Mouse (Mus musculus): ENCODE measurements around the gene Gse1. TPM values are rescaled to one million over a fixed set of nuclear protein-coding genes. Genes with fewer than 3 reads are reported as not detected.

The Gse1 gene
- total RNA-seq, 4 experiments from 2014 or later, result 30.7 to 64.5 (median 48.4) TPM

- DNase-seq, result no peak
Measured at GRCm38 (mm10) chr8:120243916-120244451, 15.7 kb downstream of the Gse1 start.

GRCm38 (mm10) chr8:120244553-120244952 is 16.3 kb downstream of the Gse1 start:
- no peak for DNase-seq

- DNase-seq, result no peak
Measured at GRCm38 (mm10) chr8:120247618-120248017, 19.4 kb downstream of the Gse1 start.

- DNase-seq, result no peak
Measured at GRCm38 (mm10) chr8:120248031-120248430, 19.8 kb downstream of the Gse1 start.

DNA sequence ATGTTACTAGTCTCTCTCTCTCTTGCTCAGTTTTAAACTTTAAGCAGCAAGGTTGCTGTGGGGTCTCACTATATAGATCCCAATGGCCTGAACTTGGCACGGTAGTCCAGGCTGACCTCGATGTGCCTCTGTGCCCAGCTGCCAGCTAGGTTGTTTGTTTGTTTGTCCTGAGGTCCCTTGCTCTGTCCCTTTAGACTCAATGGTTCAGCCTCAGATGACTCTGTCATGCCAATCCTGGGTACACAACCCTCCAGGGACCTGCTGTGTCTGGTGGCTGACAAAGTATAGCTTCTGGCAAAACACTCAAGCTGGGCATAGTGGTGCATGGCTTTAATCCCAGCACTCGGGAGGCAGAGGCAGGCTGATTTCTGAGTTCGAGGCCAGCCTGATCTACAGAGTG is 20.2 kb downstream of the Gse1 start:
- no peak for DNase-seq

DNA sequence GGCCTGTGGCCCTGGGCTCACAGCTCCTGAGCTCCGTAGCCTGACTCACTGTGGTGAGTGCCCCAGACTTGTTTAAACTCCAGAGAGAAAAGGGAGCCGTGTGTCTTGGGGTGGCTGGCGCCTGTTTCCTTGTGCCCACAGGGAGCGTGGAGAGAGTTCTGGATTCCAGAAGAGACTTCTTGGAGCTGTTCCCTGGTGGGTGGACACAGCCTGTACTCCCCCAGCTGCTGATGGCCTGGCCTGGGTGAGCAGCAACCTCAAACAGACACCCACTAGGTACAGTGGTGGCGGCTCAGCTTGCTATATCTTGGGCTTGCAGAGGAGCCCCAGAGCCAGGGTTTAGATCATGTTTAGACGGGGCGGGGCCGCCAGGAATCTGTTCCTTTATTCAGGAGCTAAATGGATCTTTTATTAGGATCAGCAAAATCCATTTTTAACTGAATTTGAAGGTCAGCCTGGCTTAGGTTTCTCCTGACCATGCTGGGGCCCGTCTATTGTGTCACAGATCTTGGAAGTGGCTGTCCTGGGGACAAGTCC is 21.6 kb downstream of the Gse1 start:
- no peak for DNase-seq

- no peak for DNase-seq
Measured at GRCm38 (mm10) chr8:120250750-120251410, 22.6 kb downstream of the Gse1 start.

- DNase-seq, result no peak
Measured at GRCm38 (mm10) chr8:120251411-120252035, 23.3 kb downstream of the Gse1 start.

DNA sequence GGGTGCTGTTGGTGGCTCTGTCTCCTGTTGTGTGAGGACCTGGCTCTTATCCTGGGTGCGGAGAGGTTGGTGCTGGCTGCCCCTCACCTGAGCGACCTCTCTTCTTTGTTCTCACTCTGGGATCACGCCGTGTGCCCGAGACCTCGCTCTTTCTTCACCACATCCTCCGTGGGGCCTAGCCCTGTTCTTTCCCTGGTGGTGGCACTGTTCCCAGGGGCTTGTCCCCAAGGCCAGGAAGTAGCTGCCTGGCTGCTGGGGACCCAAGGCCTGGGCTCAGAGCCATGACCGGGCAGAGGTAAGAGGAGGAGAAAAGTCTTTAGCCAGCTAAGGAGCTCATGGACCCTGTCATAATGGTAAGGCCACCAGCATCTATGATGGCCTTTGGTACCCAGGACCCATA is 25.4 kb downstream of the Gse1 start:
- DNase-seq, result no peak

- no peak for DNase-seq
Measured at GRCm38 (mm10) chr8:120255406-120255987, 27.2 kb downstream of the Gse1 start.

DNA sequence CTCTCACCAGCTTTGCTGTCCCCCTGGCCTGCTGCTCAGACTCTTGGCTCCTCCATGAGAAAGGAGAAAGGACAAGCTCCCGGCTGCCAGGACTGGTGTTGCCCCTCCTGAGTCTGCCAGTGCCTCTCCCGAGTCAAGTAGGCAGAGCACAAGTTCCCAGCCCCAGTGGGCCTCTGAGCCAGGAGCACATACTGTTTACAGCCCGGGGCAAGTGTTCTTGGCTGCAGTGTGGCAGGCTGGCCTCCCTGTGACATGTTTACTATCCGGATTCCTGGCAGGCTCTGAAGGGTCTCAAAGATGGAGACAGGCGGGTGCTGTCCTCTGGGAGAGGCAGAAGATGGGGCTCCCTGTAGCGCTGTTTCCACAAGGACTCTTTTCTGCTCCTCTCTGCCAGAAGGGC is 28.7 kb downstream of the Gse1 start:
- DNase-seq, result no peak

- DNase-seq, result no peak
Measured at GRCm38 (mm10) chr8:120259206-120259605, 30.9 kb downstream of the Gse1 start.

DNA sequence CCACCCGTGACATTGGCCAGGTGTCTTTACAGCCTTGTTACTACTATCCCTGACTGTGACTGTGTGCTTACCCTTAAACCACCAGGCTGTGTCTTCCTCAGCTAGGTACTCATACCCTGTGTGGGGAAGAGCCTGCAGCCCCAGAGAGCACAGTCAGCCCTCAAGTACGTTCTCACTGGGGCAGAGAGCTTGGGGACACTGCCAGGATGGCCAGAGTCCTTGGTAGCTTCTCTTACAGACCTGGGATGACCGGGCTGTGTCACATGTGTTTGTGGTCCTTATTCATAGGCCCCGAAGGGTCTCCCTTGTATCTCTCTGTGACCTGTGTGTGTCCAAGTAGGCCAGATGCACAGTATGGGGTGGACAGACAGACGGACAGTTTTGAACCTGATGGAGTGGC is 32.4 kb downstream of the Gse1 start:
- no peak for DNase-seq

DNA sequence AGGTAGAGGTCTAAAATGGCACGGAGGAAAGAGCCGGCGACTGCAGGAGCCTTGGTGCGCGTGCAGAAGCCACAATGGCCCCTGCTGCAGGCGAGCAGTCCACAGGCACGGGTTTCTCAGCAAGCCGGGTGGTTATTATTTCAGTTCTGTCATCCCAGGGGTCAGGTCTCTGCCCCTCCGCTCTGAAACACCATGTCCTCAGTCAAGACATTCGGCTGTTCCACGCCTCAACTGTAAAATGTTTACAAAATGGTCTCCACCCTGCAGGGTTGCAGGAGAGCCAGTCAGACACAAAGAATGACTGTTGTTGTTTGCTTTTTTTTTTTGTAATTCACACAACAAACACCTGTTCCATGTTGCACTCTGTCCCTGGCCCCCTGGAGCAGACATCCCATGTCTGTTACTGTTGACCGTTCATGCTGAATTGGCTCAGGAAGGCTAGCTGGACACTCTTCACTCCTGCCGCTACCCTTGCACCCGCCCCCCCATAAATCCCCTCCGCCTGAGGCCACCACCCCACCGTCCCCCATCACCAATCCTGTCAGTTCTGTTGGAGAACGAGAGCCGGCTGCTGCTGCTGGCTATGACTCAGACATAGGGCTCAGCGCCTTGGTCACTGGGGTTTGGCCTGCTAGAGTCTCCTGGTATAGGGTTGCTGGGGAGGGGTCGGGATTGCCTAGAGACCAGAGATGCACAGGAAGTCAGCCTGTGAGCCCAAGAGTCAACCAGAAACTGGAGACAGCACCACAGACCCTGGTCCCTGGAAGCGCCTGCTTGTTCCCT is 33.3 kb downstream of the Gse1 start:
- no peak for DNase-seq

DNA sequence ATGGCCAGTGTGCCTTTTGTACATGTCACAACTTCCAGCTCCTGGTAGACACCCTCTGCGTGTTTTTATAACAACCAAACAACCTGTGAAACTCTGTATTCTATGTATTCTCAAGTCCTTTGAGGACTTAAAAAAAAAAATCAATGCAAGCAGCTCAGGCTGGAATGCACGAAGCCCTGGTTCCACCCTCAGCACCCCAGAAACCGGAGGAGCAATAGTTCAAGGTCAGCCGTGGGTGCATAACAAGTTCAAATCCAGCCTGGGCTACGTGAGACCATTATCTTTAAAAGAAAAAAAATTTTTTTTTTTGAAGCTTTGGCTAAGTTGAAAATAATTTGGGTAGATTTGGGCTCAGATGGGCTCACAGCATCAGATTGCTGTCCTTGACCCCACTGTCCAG is 35.6 kb downstream of the Gse1 start:
- DNase-seq, result no peak

GRCm38 (mm10) chr8:120264388-120264943 is 36.2 kb downstream of the Gse1 start:
- DNase-seq, result no peak

GRCm38 (mm10) chr8:120264944-120265453 is 36.7 kb downstream of the Gse1 start:
- DNase-seq, result peak; percentile 68

- DNase-seq, result peak; percentile 68
Measured at GRCm38 (mm10) chr8:120265471-120265870, 37.2 kb downstream of the Gse1 start.

GRCm38 (mm10) chr8:120268541-120268980 is 40.3 kb downstream of the Gse1 start:
- no peak for DNase-seq

- peak; percentile 88 for DNase-seq
Measured at GRCm38 (mm10) chr8:120270449-120270848, 42.2 kb downstream of the Gse1 start.

GRCm38 (mm10) chr8:120273430-120273829 is 45.2 kb downstream of the Gse1 start:
- DNase-seq, result no peak

All from adrenal gland, adult 8-10 months (tissue).